Mouse (Mus musculus): ENCODE results near the gene Zdhhc15.

GRCm38 (mm10) chrX:104488870-104489467 is 181.9 kb downstream of the Zdhhc15 start:
- TF ChIP-seq CTCF (IDR thresholded peaks at IDR 0.05; ENCODE audit: low read depth) (no peak), EP300 (IDR thresholded peaks at IDR 0.05; ENCODE audit: low read depth) (no peak)

All from liver, postnatal 0 days (tissue).